Mouse (Mus musculus) natural killer cell, adult 2 months (primary cell): ENCODE data around the gene Fbxw9.
"Not testable (repeated sequence)": the region's sequence is repeated elsewhere in the genome, so short reads cannot be mapped to it uniquely, and the experiment has no call there.

Source experiments
- DNase-seq, 2 experiments: peaks; one replicate each; pipeline ENCODE4 v3.0.0; 2022; ENCODE audit warnings: low spot score in 2 of 2

The Fbxw9 gene

DNA sequence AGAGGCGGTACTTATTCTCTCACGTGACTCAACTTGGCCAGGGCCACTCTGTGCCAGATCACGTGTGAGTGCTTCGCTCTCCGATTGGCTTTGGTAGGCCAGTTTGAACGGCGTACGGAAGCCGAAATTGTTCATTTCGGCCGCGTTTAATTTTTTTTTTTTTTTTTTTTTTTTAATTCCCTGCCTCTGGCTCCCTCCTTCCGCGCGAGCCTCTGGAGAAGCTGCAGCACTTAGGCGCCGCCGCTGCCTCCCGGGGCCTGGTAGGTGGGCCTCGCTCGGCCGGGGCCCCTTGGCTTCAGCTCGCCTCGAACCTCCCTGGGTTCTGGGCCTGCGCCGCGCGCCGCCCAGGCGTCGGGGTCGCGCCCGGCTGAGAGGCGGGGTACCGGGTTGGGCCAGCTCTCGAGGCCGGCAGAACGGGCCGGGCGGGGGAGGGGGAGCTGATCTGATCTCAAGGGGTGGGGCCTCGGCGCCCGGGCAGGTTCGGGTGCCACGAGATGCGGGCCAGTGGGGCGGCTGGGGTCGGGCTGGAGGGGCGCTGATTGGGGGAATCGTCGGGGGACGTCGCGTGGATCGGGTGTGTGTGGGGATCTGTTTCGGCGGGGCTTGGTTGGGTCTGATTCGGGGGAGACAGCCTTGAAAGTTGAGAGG, 23.0 kb upstream of the Fbxw9 start, which contains the start of gene Tnpo2:
TSS of gene Tnpo2 (plus strand) at position 198 of the 648 bp plus-strand sequence.
- peak; percentile 86 to 88 for DNase-seq

DNA sequence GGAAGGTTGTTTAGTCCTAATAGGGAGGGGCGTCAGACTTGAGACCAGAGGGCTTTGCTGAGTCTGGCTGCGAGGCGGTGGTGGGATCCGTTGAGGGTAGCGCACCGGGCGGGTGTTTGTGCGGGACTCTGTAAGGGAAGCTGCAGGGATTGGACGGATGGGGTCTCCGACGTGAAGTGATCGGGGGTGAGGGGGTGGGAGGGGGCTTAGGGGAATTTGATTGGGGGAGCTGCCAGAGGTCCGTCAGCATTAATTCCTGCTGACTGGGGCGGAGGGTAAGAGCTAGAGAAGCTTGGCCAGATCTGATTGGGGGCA, 22.5 kb upstream of the Fbxw9 start:
- no peak for DNase-seq

DNA sequence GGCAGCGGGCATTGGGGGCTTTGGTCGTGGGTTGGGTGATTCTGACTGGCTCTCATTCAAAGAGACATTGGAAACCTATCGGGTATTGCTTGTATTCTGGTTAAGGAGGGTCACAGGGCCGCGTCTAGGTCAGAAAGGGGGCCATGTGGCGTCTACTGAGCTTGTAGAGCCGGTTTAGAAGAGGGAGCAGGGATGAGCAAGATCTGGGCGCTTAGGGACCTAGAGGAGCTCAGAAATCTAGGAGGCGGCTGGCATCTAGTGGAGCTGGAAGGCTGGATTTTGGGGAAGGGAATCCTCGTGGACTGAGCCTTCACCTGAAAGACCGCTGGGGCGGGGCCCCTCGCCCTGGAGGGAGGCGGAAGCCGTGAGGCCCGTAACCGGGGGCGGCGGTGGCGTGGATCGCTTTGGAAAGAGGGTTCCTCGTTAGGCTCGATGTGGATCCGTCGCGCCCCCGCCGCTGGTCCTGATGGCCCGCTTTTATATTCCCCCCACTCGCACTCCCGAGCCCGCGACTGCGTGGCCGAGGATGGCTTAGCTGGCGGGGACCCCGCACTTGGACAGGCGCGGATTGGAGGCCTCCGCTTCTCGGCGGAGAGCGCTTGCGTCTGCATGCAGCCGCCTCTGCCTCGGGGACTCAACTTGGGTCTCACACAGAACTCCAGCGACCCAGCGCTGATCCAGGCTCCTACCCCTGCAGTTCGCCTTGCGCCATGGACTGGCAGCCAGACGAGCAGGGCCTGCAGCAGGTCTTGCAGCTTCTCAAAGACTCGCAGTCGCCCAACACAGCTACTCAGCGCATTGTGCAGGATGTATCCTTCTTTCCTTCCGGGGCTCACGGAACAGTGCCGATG, 21.9 kb upstream of the Fbxw9 start:
- peak; percentile 14 to 26 for DNase-seq

DNA sequence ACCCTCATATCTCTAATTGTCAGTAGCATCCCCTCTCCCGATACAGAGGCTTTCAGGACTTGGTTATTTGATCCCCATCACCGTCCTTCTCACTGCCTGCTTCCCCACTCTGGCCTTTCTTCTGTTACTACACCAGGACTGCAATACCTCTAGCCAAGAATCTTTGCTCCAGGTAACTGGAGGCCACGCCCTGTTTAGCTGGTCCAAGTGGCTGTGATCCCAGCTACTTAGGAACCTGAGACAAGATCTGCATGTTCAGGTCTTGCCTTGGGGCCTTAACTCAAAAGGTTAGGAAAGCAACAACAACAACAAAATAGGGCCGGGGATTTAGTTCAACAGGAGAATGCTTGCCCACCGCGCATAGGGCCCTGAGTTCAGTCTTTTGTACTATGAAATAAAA, 16.2 kb upstream of the Fbxw9 start:
- no peak for DNase-seq

DNA sequence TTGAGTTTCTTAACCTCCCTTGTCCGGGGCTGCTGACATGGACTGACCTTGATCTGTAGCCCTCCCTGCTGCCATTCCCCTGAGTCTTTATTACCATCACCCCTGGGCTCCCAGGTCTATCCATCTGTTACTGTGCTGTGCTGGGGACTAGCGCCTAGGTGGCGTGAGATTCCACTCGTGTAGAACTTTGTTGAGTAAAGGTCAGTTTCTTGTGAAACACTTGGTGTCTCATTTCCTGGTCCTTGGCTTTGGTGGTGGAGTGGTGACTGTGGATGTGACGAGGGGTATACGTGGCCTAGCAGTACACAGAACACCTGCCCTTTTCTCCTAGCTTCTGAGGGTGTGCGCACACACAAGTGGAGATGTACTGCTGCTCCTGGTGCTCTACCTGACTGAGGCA, 2.5 kb upstream of the Fbxw9 start:
- DNase-seq: no peak

DNA sequence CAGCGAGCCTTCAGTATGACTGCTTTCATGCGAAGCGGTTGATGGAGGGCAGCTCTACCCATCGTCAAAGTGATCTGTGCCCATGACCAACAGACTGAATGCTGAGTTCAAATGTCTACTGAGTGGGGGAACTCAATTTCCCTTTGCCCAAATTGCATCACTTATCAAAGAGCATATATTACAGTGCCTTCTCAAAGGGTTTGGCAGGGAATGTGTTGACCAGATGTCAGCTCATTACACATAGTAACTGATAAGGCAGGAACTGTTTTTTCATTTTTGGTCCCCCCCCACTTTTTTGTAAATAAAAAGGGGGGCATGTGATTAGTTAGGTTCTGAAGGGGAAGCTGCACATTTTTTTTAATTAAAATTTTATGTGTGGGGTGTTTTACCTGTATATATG, 2.7 kb downstream of the Fbxw9 start:
- no peak for DNase-seq

DNA sequence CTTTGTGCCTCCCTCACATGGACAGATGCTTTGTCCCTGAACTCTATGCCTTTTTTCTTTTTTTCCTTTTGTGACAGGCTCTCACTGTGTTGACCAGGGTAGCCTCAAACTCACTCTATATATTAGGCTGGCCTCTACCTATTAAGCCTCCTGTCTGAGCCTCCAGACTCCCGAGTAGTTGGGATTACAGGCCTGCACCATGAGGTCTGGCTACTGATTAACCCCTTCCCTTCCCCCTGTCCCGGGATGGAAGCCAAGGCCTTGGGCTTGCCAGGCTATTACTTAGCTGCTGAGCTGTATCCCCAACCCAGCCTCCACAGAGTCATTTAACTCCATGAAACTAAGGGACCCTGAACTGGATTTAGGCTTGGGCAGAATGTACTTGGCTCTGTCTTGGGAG, 5.4 kb downstream of the Fbxw9 start:
- DNase-seq: no peak

DNA sequence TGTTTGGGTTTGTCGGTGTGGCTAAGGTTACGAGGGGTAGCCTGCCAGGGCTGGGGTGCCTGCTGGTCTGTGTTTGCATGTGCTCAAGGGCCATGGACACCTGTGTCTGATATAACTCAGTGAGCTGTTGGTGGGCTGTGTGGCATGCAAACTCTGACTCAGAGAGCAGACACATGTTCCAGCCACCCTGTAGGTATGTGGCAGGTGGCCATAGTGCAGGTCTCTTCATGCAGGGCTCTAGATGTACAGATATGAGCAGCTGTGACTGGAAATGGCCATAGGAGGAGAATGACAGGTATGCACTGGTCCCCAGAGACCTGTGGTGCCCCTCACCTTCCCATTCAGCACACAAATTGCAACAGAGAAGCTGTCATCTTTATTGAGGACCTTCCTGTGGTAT, 7.3 kb downstream of the Fbxw9 start:
- DNase-seq: no peak

DNA sequence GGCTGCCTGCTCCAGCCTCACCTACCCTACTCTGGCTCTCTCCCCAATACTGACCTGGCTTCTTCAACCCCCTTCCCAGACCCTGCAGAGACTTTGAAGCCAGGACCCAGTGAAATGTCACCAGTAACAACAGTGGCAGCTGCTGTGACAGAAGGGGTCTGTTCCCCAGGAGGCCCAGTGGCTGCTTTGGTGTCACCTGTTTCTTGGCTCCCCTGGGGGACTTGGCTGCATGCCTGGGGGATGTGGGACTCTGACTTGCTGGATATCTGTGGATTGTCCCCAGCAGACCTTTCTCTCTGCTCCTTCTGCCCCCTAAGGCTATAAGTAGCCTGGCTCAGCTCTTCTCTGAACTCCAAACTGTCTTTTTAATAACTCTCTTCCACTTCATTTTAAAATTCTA, 8.1 kb downstream of the Fbxw9 start, which contains the start of gene Gm5741:
TSS of gene Gm5741 (minus strand) at position 1 of the 400 bp plus-strand sequence.
- DNase-seq: no peak

DNA sequence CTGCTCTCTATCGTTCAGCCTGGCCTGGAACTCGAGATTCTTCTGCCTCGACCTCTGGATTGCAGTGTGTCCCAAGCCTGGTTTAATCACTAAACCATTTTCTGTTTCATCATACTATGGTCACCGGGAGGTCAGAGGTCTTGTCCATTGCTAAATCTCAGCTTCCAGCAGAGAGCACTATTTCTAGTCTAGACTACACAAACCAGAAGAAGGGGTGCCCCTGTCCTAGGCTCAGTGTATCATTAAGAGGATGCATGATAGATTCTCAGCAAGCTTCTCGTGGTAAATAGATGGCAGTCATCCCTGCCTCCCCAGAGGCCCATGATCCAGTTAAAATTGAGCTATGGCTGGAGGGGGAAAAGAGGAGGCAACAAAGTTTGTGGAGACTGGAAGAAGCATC, 11.2 kb downstream of the Fbxw9 start:
- no peak for DNase-seq

DNA sequence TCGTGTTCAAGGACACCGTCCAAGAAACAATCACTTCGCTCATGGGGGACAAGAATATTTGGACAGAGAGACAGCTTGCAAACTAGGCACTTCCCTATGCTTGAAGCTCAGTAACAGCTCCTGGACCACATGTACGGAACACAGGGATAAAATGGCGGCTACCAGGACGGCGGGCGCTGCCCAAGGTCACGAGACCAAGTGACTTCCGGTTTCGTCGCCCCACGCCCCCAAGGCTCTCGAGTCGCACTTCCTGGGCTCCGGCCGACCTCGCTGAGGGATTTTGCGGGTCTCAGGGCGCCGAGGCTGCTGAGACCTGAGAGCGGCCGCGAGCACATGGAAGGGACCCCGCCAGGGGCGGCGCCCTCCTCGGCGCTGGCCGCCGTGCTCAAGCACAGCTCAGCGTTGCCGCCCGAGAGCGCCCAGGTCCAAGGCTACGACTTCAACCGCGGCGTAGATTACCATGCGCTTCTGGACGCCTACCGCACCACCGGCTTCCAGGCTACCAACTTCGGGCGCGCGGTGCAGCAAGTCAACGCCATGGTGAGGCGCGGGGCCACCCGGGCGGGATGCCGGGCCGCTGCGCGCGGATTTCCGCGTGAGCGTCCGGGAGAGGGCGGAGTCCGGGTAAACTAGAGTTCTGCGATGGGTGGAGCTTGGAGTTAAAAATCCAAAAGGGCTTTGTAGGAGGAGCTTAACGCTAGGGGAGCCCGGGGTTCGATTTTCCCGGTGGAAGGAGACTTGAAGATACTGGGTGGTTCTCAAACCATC, 11.8 kb downstream of the Fbxw9 start, which contains the start of gene Dhps:
TSS of gene Dhps (plus strand) at position 244 of the 768 bp plus-strand sequence.
- peak; percentile 86 to 91 for DNase-seq

DNA sequence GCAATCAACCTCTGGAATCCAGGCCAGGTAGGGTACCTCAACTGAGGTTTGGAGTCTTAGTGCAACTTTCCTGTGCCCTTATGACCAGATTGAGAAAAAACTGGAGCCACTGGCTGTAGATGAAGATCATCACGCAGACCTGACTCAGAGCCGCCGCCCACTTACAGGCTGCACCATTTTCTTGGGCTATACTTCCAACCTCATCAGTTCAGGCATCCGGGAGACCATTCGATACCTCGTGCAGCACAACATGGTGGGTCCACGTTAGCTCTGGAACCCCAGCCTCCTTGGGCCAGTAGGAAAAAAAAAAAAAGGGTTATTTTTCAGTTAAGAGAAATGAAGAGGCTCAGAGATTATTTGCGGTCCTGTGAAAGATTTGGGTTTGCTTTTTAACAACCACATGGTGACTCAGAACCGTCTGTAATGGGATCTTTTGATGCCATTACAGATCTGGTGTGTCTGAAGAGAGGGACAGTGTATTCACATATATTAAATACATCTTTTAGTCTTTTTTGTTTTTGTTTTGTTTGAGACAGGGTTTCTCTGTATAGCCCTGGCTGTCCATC, 12.6 kb downstream of the Fbxw9 start:
- DNase-seq: no peak

DNA sequence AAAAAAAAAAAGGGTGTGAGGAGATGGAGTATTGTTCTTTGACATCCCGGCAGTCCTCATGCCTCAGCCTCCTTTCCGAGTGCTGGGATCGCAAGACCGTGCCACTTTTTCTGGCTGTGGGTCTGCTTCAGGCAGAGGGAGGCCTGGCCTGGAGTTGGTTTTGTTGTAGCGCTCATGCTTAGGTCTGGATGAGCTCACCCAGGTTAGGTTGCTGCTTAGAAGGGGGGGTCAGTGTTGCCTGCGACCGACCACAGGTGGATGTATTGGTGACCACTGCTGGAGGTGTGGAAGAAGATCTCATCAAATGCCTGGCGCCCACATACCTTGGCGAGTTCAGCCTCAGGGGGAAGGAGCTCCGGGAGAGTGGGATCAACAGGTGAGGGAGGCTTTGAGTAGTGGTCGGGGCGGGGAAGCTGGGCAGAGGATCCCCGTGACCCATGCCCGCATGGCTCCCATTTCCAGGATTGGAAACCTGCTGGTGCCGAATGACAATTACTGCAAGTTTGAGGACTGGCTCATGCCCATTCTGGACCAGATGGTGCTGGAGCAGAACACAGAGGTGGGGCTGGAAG, 13.3 kb downstream of the Fbxw9 start:
- no peak for DNase-seq

DNA sequence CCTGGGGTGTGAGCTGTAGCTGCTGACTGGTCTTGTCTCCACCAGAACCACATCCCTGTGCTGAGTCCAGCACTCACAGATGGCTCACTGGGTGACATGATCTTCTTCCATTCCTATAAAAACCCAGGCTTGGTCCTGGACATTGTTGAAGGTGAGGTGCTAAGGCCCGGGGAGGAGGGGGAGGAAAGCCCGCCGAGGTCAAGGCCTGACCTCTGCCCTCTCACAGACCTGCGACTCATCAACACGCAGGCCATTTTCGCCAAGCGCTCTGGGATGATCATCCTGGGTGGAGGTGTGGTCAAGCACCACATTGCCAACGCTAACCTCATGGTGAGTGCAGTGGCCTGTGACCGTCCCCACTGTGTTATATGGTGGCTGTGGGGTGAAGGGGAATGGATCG, 14.3 kb downstream of the Fbxw9 start:
- DNase-seq: no peak

DNA sequence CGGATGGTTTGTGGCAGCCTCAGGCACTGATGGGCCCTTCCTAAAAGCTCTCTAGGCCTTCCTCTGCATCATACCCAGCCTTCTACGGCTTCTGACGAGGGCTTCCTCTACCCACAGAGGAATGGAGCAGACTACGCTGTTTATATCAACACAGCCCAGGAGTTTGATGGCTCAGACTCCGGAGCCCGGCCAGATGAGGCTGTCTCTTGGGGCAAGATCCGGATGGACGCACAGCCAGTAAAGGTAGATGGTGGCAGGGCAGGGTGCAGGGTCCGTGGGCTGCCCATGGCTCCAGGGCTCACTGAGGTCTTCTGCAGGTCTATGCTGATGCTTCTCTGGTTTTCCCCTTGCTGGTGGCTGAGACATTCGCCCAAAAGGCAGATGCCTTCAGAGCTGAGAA, 14.8 kb downstream of the Fbxw9 start:
- DNase-seq: no peak

DNA sequence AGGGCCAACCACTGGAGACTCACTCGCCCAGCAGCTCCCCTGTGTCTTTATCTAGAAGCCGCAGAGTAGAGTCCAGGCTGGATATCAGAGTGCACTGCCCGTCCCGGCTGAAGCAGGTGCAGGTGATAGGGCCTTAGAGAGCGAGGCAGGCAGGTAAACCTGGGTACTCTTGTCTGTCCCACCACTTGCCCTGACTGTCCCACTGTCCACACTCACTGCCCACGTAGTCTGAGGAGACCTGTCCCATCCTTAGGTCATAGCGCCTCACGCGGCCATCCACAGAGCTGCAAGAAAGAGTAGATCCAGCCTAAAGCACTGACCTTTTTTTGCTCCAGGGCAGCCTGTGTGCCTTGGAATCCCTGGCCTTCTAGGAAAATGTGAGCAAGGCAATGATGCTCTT, 16.1 kb downstream of the Fbxw9 start:
- no peak for DNase-seq

DNA sequence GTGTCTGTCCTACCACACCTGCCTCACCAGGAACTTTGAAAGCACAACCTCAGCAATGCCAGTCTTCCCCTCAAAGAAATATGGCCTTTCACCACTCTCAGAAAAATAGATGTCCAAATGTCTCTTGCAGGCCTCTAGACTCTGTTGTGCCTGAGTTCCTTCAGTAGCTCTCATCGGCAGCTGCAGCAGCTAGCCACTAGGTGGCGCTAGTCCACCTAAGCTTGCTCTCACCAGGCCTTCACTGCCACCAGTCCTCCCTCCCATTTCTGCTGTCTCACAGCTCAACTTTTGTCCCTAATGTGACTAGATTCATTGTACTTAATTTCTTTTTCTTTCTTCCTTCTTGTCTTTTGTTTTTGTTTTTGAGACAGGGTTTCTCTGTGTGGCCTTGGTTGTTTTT, 17.1 kb downstream of the Fbxw9 start:
- DNase-seq: peak; percentile 68 to 77

DNA sequence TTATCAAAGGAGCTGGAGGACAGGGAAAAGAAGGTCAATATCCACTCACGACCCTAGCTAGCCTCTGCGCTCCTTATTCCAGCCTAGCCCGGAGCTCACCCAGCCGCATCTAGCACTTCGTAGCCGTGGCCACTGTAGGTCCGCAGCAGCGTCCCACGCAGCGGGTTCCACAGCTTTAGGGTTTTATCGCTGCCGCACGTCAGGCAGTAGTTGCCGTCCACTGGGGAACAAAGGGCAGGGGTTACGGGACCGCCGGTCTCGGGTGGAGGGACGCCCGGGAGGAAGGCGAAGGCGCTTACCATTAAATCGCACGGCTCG, 20.3 kb downstream of the Fbxw9 start:
- no peak for DNase-seq

DNA sequence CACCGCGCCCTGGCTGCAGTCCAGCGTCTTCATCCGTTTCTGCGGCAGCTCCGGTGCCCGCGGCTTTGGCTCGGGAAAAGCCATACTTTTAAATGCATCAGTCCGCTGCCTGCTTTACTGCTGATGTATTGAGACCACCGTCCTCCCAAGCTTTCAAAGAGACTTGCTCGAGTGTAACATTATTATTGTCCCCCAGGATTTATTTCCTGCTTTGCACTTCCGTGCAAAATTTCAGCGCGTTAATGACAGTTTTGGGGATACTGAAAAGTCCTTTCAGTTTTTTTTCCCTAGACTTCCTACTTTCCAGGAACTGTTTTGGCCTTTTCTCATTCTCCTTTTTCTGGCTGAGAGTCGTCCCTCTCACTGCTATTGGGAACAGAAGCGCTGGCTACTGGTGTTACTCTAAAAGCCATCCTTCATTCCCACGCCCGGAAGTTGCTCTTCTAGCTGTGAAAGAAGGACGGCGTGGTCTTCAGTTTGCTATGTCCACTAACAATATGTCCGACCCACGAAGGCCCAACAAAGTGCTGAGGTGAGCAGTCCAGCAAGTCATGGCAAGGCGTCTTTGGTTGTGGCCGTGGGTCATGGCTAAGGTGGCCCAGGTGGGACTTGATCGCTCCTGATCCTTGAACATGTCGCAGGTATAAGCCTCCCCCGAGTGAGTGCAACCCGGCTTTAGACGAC, 20.8 kb downstream of the Fbxw9 start, which contains the start of gene Wdr83os:
TSS of gene Wdr83os (plus strand) at position 209 of the 684 bp plus-strand sequence.
- DNase-seq: peak; percentile 63 to 73

DNA sequence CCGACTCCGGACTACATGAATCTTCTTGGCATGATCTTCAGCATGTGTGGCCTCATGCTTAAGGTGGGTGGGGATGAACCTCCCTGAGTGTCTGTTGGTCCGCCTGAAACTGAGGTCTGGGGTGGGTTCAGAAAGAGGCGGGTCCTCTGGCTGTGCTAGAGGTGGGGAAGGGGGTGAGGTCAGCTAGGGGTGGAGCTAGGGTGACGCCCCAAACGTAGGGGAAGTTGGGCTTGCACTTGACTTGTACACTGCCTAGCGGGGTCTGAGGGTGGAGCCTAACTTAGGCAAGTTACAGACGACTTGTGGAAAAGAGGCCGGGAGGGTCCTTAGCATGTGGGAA, 21.3 kb downstream of the Fbxw9 start, which contains the start of gene Wdr83:
TSS of gene Wdr83 (minus strand) at position 91 of the 340 bp plus-strand sequence.
- peak; percentile 40 to 70 for DNase-seq

DNA sequence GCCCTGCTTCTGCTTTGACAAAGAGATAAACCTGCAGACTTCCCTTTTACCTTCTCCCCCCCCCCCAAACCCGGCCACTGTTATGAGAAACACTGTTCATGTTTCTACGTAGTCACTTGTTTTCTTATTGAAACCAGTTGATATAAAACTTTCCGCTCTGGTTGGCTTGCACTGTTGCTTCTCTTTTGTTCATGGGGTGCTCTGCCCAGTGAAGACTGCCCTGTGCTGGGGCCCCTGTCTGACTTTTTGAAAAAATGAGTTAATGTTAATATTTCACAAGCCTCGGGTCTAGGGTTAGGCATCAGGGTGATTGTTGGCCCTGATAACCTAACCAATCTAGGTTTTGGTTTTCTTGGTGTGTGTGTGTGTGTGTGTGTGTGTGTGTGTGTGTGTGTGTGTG, 22.3 kb downstream of the Fbxw9 start:
- not testable (repeated sequence) for DNase-seq
